Mouse (Mus musculus) retina, postnatal 7 days (tissue): ENCODE measurements at regions not wholly inside any gene's neighbourhood (a gene's known extent, or its start where the extent isn't known, plus 50 kb on each side); places are given as distances from the start of the nearest gene placed in this dataset.

ENCODE experiments used
- DNase-seq: peaks from one replicate; pipeline ENCODE4 v3.0.0-alpha.2; 2012; ENCODE audit warnings: low read depth, low spot score

DNA sequence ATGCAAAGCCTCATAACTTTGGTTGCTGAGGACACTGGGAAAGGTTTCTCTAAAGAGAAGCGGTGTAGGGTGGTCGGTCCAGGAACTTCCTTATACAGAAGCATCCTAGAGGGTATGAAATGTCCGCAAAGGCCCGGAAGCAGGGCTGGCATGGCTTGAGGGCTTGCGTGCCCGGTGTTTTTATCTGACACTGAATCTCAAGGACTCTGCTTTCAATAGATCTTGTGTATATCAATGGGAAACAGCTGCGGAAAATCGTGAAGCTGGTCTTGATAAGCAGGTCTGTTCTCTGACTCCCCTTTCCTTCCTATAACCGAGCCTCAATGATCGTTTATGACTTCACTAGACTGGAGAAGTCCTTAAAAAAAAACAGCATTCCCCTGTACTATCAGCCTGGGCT, 580.4 kb upstream of the Gm19410 start:
- no peak for DNase-seq

- no peak for DNase-seq
Measured at GRCm38 (mm10) chr8:35188531-35188930, 577.1 kb upstream of the Gm19410 start.

- no peak for DNase-seq
Measured at GRCm38 (mm10) chr8:35189695-35190094, 575.9 kb upstream of the Gm19410 start.

GRCm38 (mm10) chr8:35192515-35192914, 573.1 kb upstream of the Gm19410 start:
- DNase-seq = no peak

- no peak for DNase-seq
Measured at GRCm38 (mm10) chr8:35193771-35194170, 571.8 kb upstream of the Gm19410 start.

- DNase-seq = peak; percentile 28
Measured at GRCm38 (mm10) chr8:35196189-35196588, 569.4 kb upstream of the Gm19410 start.

- DNase-seq = no peak
Measured at GRCm38 (mm10) chr8:35198766-35199165, 566.8 kb upstream of the Gm19410 start.

DNA sequence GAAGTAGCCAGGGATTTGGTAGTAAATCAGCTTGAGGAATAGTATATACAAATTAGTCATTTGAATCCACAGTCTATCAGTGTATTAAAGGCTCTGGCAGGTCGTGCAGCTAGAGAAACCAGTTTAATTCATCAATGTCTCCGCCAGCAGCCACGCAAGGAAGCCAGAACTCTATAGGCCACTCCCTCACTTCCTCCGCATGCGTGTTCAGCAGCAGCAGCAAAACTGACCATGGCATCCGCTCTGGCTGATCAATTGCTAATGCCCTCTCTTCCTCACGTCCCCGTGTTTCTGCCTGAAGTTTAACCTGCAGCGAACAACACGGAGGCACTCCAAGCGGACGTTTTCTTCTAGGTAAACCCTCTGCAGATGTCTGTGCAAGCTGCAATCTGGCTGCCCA, 564.2 kb upstream of the Gm19410 start:
- DNase-seq = no peak

GRCm38 (mm10) chr8:35204971-35205370, 560.6 kb upstream of the Gm19410 start:
- DNase-seq = no peak

DNA sequence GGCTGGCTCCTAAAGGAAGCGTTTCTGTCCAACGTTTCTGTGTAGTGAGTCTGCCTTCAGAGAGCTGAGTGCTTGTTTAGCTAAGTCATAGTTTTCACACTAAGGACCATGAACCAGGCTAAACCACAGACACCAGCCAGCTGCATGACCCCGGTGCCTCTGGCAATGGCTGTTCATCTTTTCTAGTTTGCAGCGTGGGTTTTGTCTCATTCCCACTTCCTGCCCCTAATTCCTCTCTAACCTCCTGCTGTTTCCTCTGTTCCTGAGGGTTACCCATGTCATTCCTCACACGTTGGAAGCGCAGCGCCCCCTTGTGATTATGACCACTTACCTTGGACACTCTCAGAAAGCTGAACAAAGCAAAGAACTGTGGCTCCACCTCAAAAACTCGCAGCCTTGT, 560.1 kb upstream of the Gm19410 start:
- DNase-seq = peak; percentile 13

DNA sequence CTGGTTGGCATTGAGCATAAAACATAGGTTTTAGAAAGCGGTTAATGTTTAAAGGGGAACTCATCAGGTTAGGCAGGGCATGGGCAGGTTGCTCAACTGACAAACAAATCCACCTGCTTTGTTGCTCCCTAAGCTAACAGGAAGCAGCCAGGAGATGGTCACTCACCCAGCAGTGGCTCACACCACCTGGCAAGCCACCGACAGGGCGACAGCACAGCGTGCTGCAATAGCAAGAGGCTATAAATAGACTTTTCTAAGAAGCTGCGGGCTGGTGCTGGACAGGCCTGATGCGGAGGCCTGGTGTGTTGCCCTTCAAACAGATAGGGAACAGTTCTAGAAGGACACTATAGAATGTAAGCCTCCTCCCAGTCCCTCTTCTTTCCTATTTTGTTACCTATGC, 559.3 kb upstream of the Gm19410 start:
- no peak for DNase-seq

GRCm38 (mm10) chr8:35208357-35208756, 557.2 kb upstream of the Gm19410 start:
- no peak for DNase-seq

DNA sequence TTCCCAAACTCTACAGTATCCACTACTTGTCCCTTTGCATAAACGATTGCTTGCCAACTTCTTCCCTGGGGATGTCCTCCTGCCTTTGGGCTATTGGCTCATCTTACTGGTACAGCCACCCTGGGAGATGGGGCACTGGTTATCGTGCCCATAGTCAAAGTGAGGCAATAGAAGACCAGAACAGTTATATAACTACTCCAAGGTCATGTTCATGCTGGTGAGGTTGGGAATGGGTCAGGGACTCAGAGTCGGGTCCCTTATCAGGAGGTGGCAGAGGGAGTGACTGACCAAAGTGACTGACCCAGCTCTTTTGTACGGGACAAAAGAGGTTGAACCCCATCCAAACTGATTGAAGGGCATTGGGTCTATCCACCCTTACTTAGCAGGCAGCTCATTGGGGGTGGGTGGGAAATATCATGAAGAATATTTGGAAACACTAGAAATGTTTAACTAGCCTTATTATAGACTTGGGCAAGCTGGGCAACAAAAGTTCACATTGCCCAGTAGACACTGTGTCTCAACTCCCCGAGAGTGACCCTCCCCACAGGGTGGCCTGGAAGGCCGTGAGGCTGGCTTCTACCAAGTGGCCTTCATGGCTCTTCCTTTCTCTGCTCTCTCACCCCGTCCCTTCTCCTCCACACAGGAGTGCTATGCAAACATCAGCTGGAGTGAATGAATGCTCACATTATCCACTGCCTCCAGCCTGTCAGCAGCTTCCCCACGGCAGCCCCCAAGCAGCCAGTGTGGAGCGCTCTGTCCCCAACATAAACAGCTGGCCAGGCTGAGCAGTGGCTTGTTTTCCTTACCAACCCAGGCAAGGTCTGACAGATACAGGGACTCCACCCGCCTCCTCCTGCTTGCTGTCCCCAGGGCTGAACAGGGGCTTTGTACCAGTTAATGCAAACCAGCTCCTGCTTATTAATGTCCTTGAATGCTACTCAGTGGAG, 553.8 kb upstream of the Gm19410 start:
- DNase-seq = no peak

- no peak for DNase-seq
Measured at GRCm38 (mm10) chr8:35213515-35213914, 552.1 kb upstream of the Gm19410 start.

GRCm38 (mm10) chr8:35217604-35218003, 548.0 kb upstream of the Gm19410 start:
- DNase-seq = no peak

- no peak for DNase-seq
Measured at GRCm38 (mm10) chr8:35218327-35218726, 547.3 kb upstream of the Gm19410 start.

GRCm38 (mm10) chr8:35224053-35224924, 541.3 kb upstream of the Gm19410 start:
- no peak for DNase-seq

- DNase-seq = no peak
Measured at GRCm38 (mm10) chr8:35224925-35225244, 540.7 kb upstream of the Gm19410 start.

DNA sequence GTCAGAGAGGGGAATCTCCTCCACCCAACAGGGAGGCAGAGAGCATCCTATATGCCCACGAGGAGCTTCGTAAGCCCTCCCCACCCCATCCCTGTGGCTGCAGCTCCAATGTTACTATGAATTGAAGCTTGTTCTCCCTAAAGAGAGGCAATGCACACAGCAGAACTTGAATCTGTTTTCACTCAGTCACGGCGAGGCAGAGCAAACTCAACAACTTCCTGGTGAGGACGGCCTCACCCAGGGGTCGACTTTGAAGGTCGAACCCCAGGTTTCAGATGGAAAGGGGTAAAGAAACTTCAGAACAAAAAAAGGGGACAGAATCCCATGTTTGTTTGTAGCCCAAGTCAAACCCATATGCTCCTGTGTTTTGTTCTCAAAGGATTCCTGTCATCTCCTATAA, 538.5 kb upstream of the Gm19410 start:
- DNase-seq = no peak

GRCm38 (mm10) chr8:35228449-35228848, 537.1 kb upstream of the Gm19410 start:
- DNase-seq = no peak

DNA sequence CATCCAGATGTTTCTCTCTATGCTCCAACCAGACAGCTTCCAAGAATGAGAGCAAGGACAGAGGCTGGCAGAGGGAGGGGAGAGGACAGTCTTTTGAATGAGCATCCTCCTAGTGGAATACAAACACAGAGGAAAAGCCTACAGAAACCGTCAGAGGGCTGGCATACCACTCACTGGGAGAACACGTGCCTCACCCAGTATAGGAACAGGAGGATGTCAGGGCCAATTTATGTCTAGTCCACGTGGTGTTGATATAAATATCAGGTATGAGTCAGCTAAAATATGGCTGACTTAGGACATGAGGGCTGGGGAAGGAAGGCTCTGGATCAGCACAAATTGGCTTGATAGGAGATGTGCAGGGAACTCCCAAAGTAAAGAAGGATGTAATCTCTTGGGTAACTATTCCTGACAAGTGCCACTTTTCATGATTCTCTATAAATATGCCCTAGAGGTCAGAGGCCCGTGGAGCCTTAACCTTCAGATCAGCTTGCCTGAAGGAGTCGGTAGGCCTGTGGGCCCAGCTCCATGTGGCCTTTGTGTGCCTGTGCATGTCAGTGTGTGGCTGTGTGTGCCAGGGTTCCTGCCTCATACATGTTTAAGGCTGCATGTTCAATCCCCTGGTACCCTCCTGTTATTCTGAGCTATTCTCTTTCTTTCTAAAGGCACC, 531.9 kb upstream of the Gm19410 start:
- no peak for DNase-seq

DNA sequence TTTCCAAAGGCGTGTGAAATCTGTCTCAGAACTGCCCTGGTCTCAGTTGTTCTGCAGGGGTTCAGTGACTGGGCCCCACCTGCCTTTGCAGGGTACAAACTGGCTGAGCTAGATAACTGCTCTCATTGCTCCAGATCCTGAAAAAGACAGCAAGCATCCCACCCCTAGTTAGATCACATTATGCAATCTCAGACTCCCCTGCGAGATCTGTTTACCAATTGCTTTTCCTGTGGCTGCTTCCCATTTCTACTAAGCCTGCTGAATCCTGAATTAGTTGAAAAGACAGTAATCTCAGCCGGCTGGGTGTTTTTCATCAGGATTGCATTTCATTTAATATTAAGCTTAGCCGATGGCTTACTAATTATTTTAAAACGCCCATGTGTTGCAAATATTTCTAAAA, 531.2 kb upstream of the Gm19410 start:
- no peak for DNase-seq
